Mouse (Mus musculus) gastrocnemius, adult 2 months (tissue): ENCODE measurements around the gene Hist1h4a. TPM values are rescaled to one million over a fixed set of nuclear protein-coding genes. Genes with fewer than 3 reads are reported as not detected.

Experiments used
- DNase-seq: peaks from one replicate; pipeline ENCODE4 v3.0.0; 2022
- H3K27ac ChIP-seq: fragments of 200-600 bp; 2 replicates; pipeline ENCODE4 v1.8.1; 2022; ENCODE audit warnings: mild to moderate bottlenecking
- H3K4me3 ChIP-seq: fragments of 200-600 bp; 2 replicates; pipeline ENCODE4 v1.8.1; 2022; ENCODE audit warnings: mild to moderate bottlenecking, moderate library complexity
- CTCF ChIP-seq: fragments of 200-600 bp; IDR thresholded peaks from 2 replicates; pipeline ENCODE4 v1.8.1; 2022; ENCODE audit warnings: antibody characterized with exemption, mild to moderate bottlenecking, moderate library complexity
- intact Hi-C: fragments of 180-260 bp; cut with DNase I; formaldehyde crosslinking; loops from one replicate; pipeline ENCODE4 v1.15.1; 2025
- total RNA-seq, 2 experiments: library from RNA; stranded (reverse); gene quantifications; 2 replicates each; pipeline ENCODE4 v1.2.3; 2021

Hist1h4a gene
- total RNA-seq, 2 experiments from 2014 or later, result 0.61 to 1.4 TPM

DNA sequence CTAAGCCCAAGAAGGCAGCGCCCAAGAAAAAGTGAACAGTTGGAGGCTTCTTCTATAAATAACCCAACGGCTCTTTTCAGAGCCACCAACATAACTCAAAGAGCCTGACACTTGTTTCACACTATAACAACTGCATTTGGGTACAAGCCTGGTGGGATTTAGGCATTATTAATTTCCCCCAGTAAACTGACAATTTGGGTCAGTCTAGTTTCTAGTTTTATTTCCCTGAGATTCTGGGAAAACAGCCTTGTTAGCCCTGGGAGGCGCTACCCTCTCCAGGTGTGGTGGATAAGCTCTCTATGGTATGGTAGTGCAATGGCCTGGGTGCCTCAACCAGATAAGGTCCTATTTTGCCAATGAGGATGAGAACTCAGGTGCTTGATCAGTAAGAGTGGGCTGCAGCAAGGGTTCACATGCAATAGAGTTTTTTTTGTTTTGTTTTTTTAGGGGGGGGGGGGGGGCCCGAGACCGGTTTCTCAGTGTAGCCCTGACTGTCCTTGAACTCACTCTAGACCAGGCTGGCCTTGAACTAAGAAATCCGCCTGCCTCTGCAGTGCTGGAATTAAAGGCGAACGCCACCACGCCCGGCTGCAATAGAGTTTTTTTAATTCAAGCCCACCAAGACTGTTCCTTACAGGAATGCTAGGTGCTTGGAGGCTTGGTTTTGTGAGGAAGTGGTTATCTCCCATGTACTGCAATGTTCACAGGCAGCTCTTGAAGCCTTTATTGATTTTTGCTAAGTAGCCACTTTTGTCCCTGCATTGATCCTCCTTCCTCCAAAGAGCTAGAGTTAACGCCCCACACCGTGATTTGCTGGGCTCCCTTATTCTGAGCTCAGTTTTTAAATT lies 3.5 kb upstream of the Hist1h4a start:
- TF ChIP-seq CTCF, result no peak
- no peak overlapping the region for H3K27ac ChIP-seq
- DNase-seq, result no peak
- peak overlapping the region; percentile 88 for H3K4me3 ChIP-seq
- intact Hi-C loops, result loop anchor here (5.0 kb wide), 2 partner anchors 142 to 182 kb away; partner anchors contain the start of genes Hist1h1e, Hist1h2be and Hist1h4d

GRCm38 (mm10) chr13:23763586-23764323 lies 2.7 kb upstream of the Hist1h4a start, which contains the start of gene Hist1h1a:
TSS of gene Hist1h1a (plus strand) at chr13:23763666.
- TF ChIP-seq CTCF, result no peak
- peak within 1 kb of the TSS; percentile 88 for H3K27ac ChIP-seq
- intact Hi-C loops, result loop anchor here (5.0 kb wide), 2 partner anchors 141 to 181 kb away; partner anchors contain the start of genes Hist1h1e, Hist1h2be and Hist1h4d
- peak; percentile 82 for DNase-seq
- H3K4me3 ChIP-seq, result peak within 1 kb of the TSS; percentile 88

DNA sequence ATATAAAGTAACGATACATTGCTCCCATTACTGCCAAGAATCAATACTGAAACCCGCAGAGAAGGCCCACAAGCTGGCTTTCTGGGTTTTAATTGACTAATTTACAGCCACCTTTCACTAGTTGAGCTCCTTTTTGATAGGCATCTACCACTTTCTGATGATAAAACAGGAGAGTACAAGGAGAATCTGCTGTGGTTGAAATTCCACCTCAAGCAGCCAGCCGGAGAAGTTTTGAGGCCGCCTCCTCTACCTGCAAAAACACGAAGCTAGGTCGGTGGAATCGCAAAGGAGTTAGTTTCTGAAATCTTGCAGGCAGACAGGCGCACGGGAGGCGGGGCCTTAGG lies 2.2 kb upstream of the Hist1h4a start:
- H3K27ac ChIP-seq, result peak overlapping the region; percentile 88; the same call in 1 of the 2 replicates
- DNase-seq, result no peak
- intact Hi-C loops, result loop anchor here (5.0 kb wide), 2 partner anchors 141 to 181 kb away; partner anchors contain the start of genes Hist1h1e, Hist1h2be and Hist1h4d
- H3K4me3 ChIP-seq, result peak overlapping the region; percentile 88
- TF ChIP-seq CTCF, result no peak

- DNase-seq, result peak; percentile 47
- Histone ChIP-seq H3K4me3 (peak within 1 kb of the TSS; percentile 88), H3K27ac (peak within 1 kb of the TSS; percentile 88)
- intact Hi-C loops, result loop anchor here (5.0 kb wide), 2 partner anchors 140 to 180 kb away; partner anchors contain the start of genes Hist1h1e, Hist1h2be and Hist1h4d
These were observed 1.1 kb upstream of the Hist1h4a start, which contains the start of gene Hist1h3a for GRCm38 (mm10) chr13:23761871-23762821. TSS of gene Hist1h3a (minus strand) at chr13:23762386.

GRCm38 (mm10) chr13:23760240-23760971 lies 624 bp downstream of the Hist1h4a start:
- Histone ChIP-seq H3K4me3 (peak overlapping the region; percentile 88), H3K27ac (peak overlapping the region; percentile 88)
- no peak for DNase-seq
- no peak for TF ChIP-seq CTCF
- intact Hi-C loops, result loop anchor here (5.0 kb wide), 2 partner anchors 138 to 178 kb away; partner anchors contain the start of genes Hist1h1e, Hist1h2be and Hist1h4d

- no peak for TF ChIP-seq CTCF
- DNase-seq, result no peak
- intact Hi-C loops, result loop anchor here (5.0 to 10.0 kb wide), 3 partner anchors 138 to 395 kb away; partner anchors contain the start of genes Hist1h1e, Hist1h2be, Hist1h4d and Zfp322a
- no peak overlapping the region for H3K4me3 ChIP-seq
- no peak overlapping the region for H3K27ac ChIP-seq
These were observed 1.2 kb downstream of the Hist1h4a start for GRCm38 (mm10) chr13:23759916-23760239.

GRCm38 (mm10) chr13:23759251-23759771 lies 1.7 kb downstream of the Hist1h4a start:
- Histone ChIP-seq H3K27ac (no peak overlapping the region), H3K4me3 (no peak overlapping the region)
- TF ChIP-seq CTCF, result no peak
- intact Hi-C loops, result loop anchor here (10.0 kb wide), 1 partner anchor 395 kb away; the partner anchor contains the start of gene Zfp322a
- no peak for DNase-seq

DNA sequence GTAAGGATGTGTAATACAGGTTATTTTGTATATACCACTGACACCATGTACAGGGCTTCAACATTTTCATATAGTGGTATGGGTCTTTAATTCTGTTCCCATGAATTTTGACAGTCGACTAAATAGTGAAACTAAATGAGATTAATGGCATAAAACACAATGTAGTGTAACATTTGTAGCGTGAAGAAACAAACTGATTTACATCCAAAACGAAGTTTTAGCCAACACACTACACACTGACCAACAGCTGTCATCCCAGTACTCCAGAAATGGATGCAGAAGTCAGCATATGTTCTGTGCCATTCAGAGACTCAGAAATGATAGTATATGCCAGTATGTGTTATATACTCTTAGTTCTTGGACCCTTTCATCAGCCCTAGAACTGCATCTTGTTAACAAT lies 3.1 kb downstream of the Hist1h4a start:
- no peak for DNase-seq
- Histone ChIP-seq H3K4me3 (no peak overlapping the region), H3K27ac (no peak overlapping the region)
- TF ChIP-seq CTCF, result no peak
- intact Hi-C loops, result loop anchor here (10.0 kb wide), 1 partner anchor 393 kb away; the partner anchor contains the start of gene Zfp322a

DNA sequence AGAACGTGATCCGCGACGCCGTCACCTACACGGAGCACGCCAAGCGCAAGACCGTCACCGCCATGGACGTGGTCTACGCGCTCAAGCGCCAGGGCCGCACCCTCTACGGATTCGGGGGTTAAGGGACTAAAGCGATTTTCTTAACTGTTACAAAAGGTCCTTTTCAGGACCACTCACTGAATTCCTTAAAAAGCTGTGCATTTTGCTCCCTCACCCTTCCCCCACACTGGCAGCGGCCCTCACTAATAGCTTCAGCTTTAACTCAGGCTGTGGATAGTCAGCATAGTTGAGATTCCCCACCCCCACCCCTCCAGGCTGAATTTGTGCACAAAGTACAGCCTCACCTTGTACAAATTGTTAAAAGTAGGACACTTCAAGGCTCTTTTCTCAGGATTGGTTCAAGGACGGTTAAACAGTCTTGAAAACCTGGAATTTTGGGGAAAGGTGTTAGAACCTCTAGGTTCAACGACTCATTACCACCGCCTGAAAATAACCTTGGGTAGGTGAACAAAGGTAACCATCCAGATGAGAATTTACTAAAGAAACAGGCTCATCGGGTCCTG lies 3.7 kb downstream of the Hist1h4a start:
- no peak for DNase-seq

DNA sequence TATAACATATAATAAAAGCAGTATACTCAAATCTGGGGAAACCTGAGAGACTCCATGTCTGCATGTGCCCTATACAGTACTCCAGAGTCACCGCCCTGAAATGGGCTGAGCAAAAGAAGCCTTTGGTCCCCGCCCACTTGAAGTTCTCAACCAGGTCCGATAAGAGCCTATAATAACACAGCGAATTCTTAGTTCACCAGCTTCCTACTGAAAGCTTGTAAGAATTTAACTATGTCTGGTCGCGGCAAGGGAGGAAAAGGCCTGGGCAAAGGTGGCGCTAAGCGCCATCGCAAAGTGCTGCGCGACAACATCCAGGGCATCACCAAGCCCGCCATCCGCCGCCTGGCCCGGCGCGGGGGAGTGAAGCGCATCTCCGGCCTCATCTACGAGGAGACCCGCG lies 4.2 kb downstream of the Hist1h4a start, which contains the start of gene Hist1h4b:
TSS of gene Hist1h4b (plus strand) at position 224 of the 400 bp plus-strand sequence.
- Histone ChIP-seq H3K4me3 (peak within 1 kb of the TSS; percentile 63), H3K27ac (peak within 1 kb of the TSS; percentile 48; the same call in 1 of the 2 replicates)
- TF ChIP-seq CTCF, result no peak
- intact Hi-C loops, result loop anchor here (10.0 kb wide), 1 partner anchor 392 kb away; the partner anchor contains the start of gene Zfp322a
- DNase-seq, result peak; percentile 68

More for the DNA sequence above, 3.7 kb downstream of the Hist1h4a start:
- intact Hi-C loops, result loop anchor here (10.0 kb wide), 1 partner anchor 392 kb away; the partner anchor contains the start of gene Zfp322a
- Histone ChIP-seq H3K4me3 (peak overlapping the region; percentile 63), H3K27ac (no peak overlapping the region)
- no peak for TF ChIP-seq CTCF
